Mouse (Mus musculus) lung, adult 2 months (tissue): ENCODE data around the gene Pip5k1b.

Experiments used
- CTCF ChIP-seq: fragments of 200-500 bp; IDR thresholded peaks from 2 replicates; pipeline ENCODE4 v1.5.1; 2011; ENCODE audit warnings: mild to moderate bottlenecking, low read length, control low read depth; ENCODE audit not compliant: insufficient read depth
- POLR2A ChIP-seq: fragments of 200-500 bp; IDR thresholded peaks from 2 replicates; pipeline ENCODE4 v1.6.1; 2011; ENCODE audit warnings: low read depth, mild to moderate bottlenecking, control low read depth, low read length, borderline replicate concordance; ENCODE audit errors: extremely low read depth

DNA sequence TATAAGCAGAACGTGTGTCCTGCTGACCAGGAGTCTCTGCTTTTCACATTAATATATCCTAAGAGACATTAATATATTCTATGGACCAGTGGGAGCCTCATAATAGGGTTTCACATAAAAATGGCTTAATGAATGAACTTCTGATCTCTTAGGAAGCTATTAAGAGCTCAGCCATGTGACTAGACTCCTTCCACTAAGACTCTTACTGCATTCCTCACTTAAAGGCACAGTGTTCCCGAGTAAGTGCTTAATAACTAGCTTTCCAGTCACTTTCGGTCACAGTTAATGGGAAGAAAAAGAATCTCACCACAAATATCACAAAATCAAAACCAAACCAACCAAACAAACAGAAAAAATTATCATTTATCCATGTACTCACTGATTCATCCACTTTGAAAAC lies 87.1 kb downstream of the Pip5k1b start:
- TF ChIP-seq CTCF (no peak), POLR2A (no peak)
